Mouse (Mus musculus) erythroid progenitor cell, adult 5-6 weeks (primary cell): ENCODE results near the gene Dkk3. TPM values are rescaled to one million over a fixed set of nuclear protein-coding genes. Genes with fewer than 3 reads are reported as not detected.

ENCODE experiments used
- ATAC-seq: replicated peaks from 2 replicates; pipeline ENCODE4 v1.8.0; 2016; ENCODE audit warnings: moderate number of reproducible peaks, mild to moderate bottlenecking, moderate TSS enrichment, inconsistent platforms; ENCODE audit not compliant: poor library complexity, low FRiP score, severe bottlenecking
- total RNA-seq, 2 experiments: library from RNA; stranded (forward) in 1 of 2; stranded (reverse) in 1 of 2; fragments of 150-400 nt in 1 of 2; fragments of 186-747, 209-891 nt in 1 of 2; gene quantifications; 2 replicates each; pipeline versions ENCODE4 v1.2.3 to v1.2.4; 2015 to 2017; ENCODE audit warnings: low replicate concordance in 2 of 2

Gene Dkk3
- total RNA-seq (2015; ENCODE audit: low replicate concordance): not detected in 2 replicates
- not detected in 2 replicates for total RNA-seq (2017; ENCODE audit: low replicate concordance)

GRCm38 (mm10) chr7:112158942-112159341 lies at the start of gene Dkk3:
Gene Dkk3, minus strand, starts transcription at chr7:112159057.
- ATAC-seq: no peak

GRCm38 (mm10) chr7:112207717-112208116 lies 48.9 kb upstream of the Dkk3 start:
- no peak for ATAC-seq

- ATAC-seq: no peak
Observed at GRCm38 (mm10) chr7:112205513-112205912, 46.7 kb upstream of the Dkk3 start.

- no peak for ATAC-seq
Observed at GRCm38 (mm10) chr7:112204380-112204963, 45.6 kb upstream of the Dkk3 start.

GRCm38 (mm10) chr7:112203937-112204336 lies 45.1 kb upstream of the Dkk3 start:
- ATAC-seq: no peak

GRCm38 (mm10) chr7:112202843-112203242 lies 44.0 kb upstream of the Dkk3 start:
- ATAC-seq: no peak

GRCm38 (mm10) chr7:112202194-112202593 lies 43.3 kb upstream of the Dkk3 start:
- no peak for ATAC-seq

GRCm38 (mm10) chr7:112200761-112201160 lies 41.9 kb upstream of the Dkk3 start:
- ATAC-seq: no peak

GRCm38 (mm10) chr7:112199343-112199742 lies 40.5 kb upstream of the Dkk3 start:
- no peak for ATAC-seq

GRCm38 (mm10) chr7:112197461-112197860 lies 38.6 kb upstream of the Dkk3 start:
- no peak for ATAC-seq

GRCm38 (mm10) chr7:112194286-112194685 lies 35.4 kb upstream of the Dkk3 start:
- no peak for ATAC-seq

GRCm38 (mm10) chr7:112192778-112193177 lies 33.9 kb upstream of the Dkk3 start:
- ATAC-seq: no peak

- ATAC-seq: no peak
Observed at GRCm38 (mm10) chr7:112192237-112192636, 33.4 kb upstream of the Dkk3 start.

- no peak for ATAC-seq
Observed at GRCm38 (mm10) chr7:112187536-112188459, 28.9 kb upstream of the Dkk3 start.

- ATAC-seq: no peak
Observed at GRCm38 (mm10) chr7:112186871-112187270, 28.0 kb upstream of the Dkk3 start.

- no peak for ATAC-seq
Observed at GRCm38 (mm10) chr7:112185226-112185745, 26.4 kb upstream of the Dkk3 start.

GRCm38 (mm10) chr7:112184519-112185225 lies 25.8 kb upstream of the Dkk3 start:
- ATAC-seq: no peak

GRCm38 (mm10) chr7:112183258-112183841 lies 24.5 kb upstream of the Dkk3 start:
- ATAC-seq: peak; percentile 53

- ATAC-seq: no peak
Observed at GRCm38 (mm10) chr7:112180235-112180705, 21.4 kb upstream of the Dkk3 start.

- no peak for ATAC-seq
Observed at GRCm38 (mm10) chr7:112176627-112177026, 17.8 kb upstream of the Dkk3 start.
